Mouse (Mus musculus): Measurements from ENCODE around the gene Adprh.

The Adprh gene

GRCm38 (mm10) chr16:38440403-38440802, 12.1 kb downstream of the Adprh start:
- DNase-seq, result no peak

GRCm38 (mm10) chr16:38439190-38439589, 13.3 kb downstream of the Adprh start:
- no peak for DNase-seq

- no peak for DNase-seq
Measured at GRCm38 (mm10) chr16:38434295-38434795, 18.2 kb downstream of the Adprh start.

- DNase-seq, result no peak
Measured at GRCm38 (mm10) chr16:38433514-38433913, 19.0 kb downstream of the Adprh start.

GRCm38 (mm10) chr16:38432498-38433425, 19.7 kb downstream of the Adprh start, which contains the start of gene Pla1a:
Gene Pla1a (minus strand): TSS chr16:38433145.
- no peak for DNase-seq

GRCm38 (mm10) chr16:38431446-38432185, 20.9 kb downstream of the Adprh start:
- DNase-seq, result no peak

- no peak for DNase-seq
Measured at GRCm38 (mm10) chr16:38425799-38426198, 26.7 kb downstream of the Adprh start.

- no peak for DNase-seq
Measured at GRCm38 (mm10) chr16:38425374-38425773, 27.1 kb downstream of the Adprh start.

GRCm38 (mm10) chr16:38414953-38415352, 37.5 kb downstream of the Adprh start:
- no peak for DNase-seq

GRCm38 (mm10) chr16:38408416-38408815, 44.1 kb downstream of the Adprh start:
- DNase-seq, result no peak

GRCm38 (mm10) chr16:38407584-38407983, 44.9 kb downstream of the Adprh start:
- peak; percentile 49 to 50 for DNase-seq

GRCm38 (mm10) chr16:38406708-38407107, 45.8 kb downstream of the Adprh start:
- peak; percentile 55 to 65 for DNase-seq

- DNase-seq, result no peak
Measured at GRCm38 (mm10) chr16:38406293-38406692, 46.2 kb downstream of the Adprh start.

GRCm38 (mm10) chr16:38403639-38404038, 48.9 kb downstream of the Adprh start:
- peak; percentile 66 to 67 for DNase-seq

- no peak for DNase-seq
Measured at GRCm38 (mm10) chr16:38401468-38401867, 51.0 kb downstream of the Adprh start.

GRCm38 (mm10) chr16:38400311-38400960, 52.1 kb downstream of the Adprh start:
- no peak for DNase-seq

- peak; percentile 47 to 53 for DNase-seq
Measured at GRCm38 (mm10) chr16:38399531-38400231, 52.8 kb downstream of the Adprh start.

- no peak for DNase-seq
Measured at GRCm38 (mm10) chr16:38399076-38399475, 53.4 kb downstream of the Adprh start.

GRCm38 (mm10) chr16:38398266-38398665, 54.2 kb downstream of the Adprh start:
- no peak for DNase-seq

GRCm38 (mm10) chr16:38396155-38396554, 56.3 kb downstream of the Adprh start:
- peak; percentile 35 to 44 for DNase-seq

GRCm38 (mm10) chr16:38395060-38395730, 57.3 kb downstream of the Adprh start:
- DNase-seq, result peak in 1 of 2 experiments; percentile 16

- no peak for DNase-seq
Measured at GRCm38 (mm10) chr16:38394191-38394618, 58.3 kb downstream of the Adprh start.
